Mouse (Mus musculus) myocyte (in vitro differentiated cells): ENCODE measurements at regions not wholly inside any gene's neighbourhood (a gene's known extent, or its start where the extent isn't known, plus 50 kb on each side); places are given as distances from the start of the nearest gene placed in this dataset.

Experiments
- H3K27me3 ChIP-seq: one replicate; pipeline ENCODE4 v1.6.1; 2011; ENCODE audit not compliant: control insufficient read depth, insufficient read depth, insufficient read length
- H3K36me3 ChIP-seq: one replicate; pipeline ENCODE4 v1.6.1; 2011; ENCODE audit not compliant: control insufficient read depth, insufficient read depth
- H3K4me2 ChIP-seq: one replicate; pipeline ENCODE4 v1.6.1; 2011; ENCODE audit warnings: low read depth, control low read depth
- H3K4me3 ChIP-seq: one replicate; pipeline ENCODE4 v1.5.1; 2011; ENCODE audit warnings: mild to moderate bottlenecking, control low read depth, moderate library complexity
- H3K79me2 ChIP-seq: one replicate; pipeline ENCODE4 v1.6.1; 2011; ENCODE audit not compliant: control insufficient read depth, insufficient read depth
- H3ac ChIP-seq: one replicate; pipeline ENCODE4 v1.6.1; 2011; ENCODE audit not compliant: control insufficient read depth, insufficient read length
- CEBPB ChIP-seq: IDR thresholded peaks from 2 replicates; pipeline ENCODE4 v1.6.1; 2011; ENCODE audit warnings: mild to moderate bottlenecking, moderate library complexity; ENCODE audit not compliant: poor library complexity, insufficient read depth, severe bottlenecking
- E2F4 ChIP-seq: IDR thresholded peaks from one replicate; pipeline ENCODE4 v1.6.1; 2011; ENCODE audit warnings: mild to moderate bottlenecking, control low read depth, moderate library complexity; ENCODE audit not compliant: insufficient read depth
- MAX ChIP-seq: IDR thresholded peaks from one replicate; pipeline ENCODE4 v1.6.1; 2011; ENCODE audit warnings: low read depth, mild to moderate bottlenecking, control low read depth
- MYOD1 ChIP-seq, 3 experiments: IDR thresholded peaks; one replicate each; pipeline ENCODE4 v1.6.1; 2011; ENCODE audit warnings: control low read depth in 2 of 3, low read depth in 2 of 3, mild to moderate bottlenecking in 2 of 3, moderate library complexity in 1 of 3; ENCODE audit not compliant: insufficient read length in 2 of 3, control insufficient read depth in 1 of 3
- MYOG ChIP-seq, 3 experiments: IDR thresholded peaks; one replicate each; pipeline ENCODE4 v1.6.1; 2011; ENCODE audit warnings: control low read depth in 2 of 3, low read depth in 2 of 3, mild to moderate bottlenecking in 2 of 3; ENCODE audit not compliant: insufficient read length in 2 of 3, control insufficient read depth in 1 of 3, insufficient read depth in 1 of 3
- POLR2A ChIP-seq: IDR thresholded peaks from one replicate; pipeline ENCODE4 v1.6.1; 2011; ENCODE audit warnings: low read depth, mild to moderate bottlenecking, control low read depth, moderate library complexity; ENCODE audit not compliant: insufficient read length
- POLR2AphosphoS2 ChIP-seq: IDR thresholded peaks from one replicate; pipeline ENCODE4 v1.6.1; 2011; ENCODE audit warnings: low read depth, control low read depth; ENCODE audit not compliant: insufficient read length
- REST ChIP-seq: IDR thresholded peaks from one replicate; pipeline ENCODE4 v1.6.1; 2011; ENCODE audit warnings: mild to moderate bottlenecking, control low read depth, moderate library complexity; ENCODE audit not compliant: insufficient read depth, insufficient read length
- SRF ChIP-seq: IDR thresholded peaks from one replicate; pipeline ENCODE4 v1.6.1; 2011; ENCODE audit warnings: low read depth; ENCODE audit not compliant: control insufficient read depth, insufficient read length
- TCF12 ChIP-seq: IDR thresholded peaks from one replicate; pipeline ENCODE4 v1.6.1; 2011; ENCODE audit warnings: mild to moderate bottlenecking, control low read depth; ENCODE audit not compliant: poor library complexity, insufficient read depth, severe bottlenecking
- TCF3 ChIP-seq: IDR thresholded peaks from one replicate; pipeline ENCODE4 v1.6.1; 2011; ENCODE audit warnings: low read depth, control low read depth; ENCODE audit not compliant: insufficient read length
- USF1 ChIP-seq: IDR thresholded peaks from one replicate; pipeline ENCODE4 v1.6.1; 2011; ENCODE audit warnings: low read depth, mild to moderate bottlenecking, control low read depth, moderate library complexity

GRCm38 (mm10) chr7:40801291-40801690, 96.8 kb upstream of the Vstm2b start:
- Histone ChIP-seq H3K79me2 (no peaks in the 10 kb centered on the region), H3K36me3 (no peaks in the 10 kb centered on the region), H3K4me2 (no peak overlapping the region), H3ac (no peak overlapping the region), H3K27me3 (no peaks in the 10 kb centered on the region), H3K4me3 (no peak overlapping the region)
- TF ChIP-seq MAX, result no peak
- TF ChIP-seq CEBPB, result no peak
- TF ChIP-seq TCF12, result no peak
- TF ChIP-seq REST, result no peak
- TF ChIP-seq MYOD1 (IDR thresholded peaks at IDR 0.05; ENCODE audit: control insufficient read depth in 1 of 3, insufficient read length in 2 of 3, low read depth in 2 of 3), result no peak
- no peak for TF ChIP-seq POLR2A
- TF ChIP-seq MYOG (IDR thresholded peaks at IDR 0.05; ENCODE audit: control insufficient read depth in 1 of 3, insufficient read depth in 1 of 3, insufficient read length in 2 of 3, low read depth in 2 of 3), result no peak

GRCm38 (mm10) chr7:40805211-40805610, 92.9 kb upstream of the Vstm2b start:
- Histone ChIP-seq H3K4me3 (no peak overlapping the region), H3K27me3 (no peaks in the 10 kb centered on the region), H3K79me2 (no peaks in the 10 kb centered on the region), H3K36me3 (no peaks in the 10 kb centered on the region), H3ac (no peak overlapping the region), H3K4me2 (no peak overlapping the region)
- TF ChIP-seq REST, result no peak
- no peak for TF ChIP-seq POLR2A
- no peak for TF ChIP-seq MYOG (IDR thresholded peaks at IDR 0.05; ENCODE audit: control insufficient read depth in 1 of 3, insufficient read depth in 1 of 3, insufficient read length in 2 of 3, low read depth in 2 of 3)
- no peak for TF ChIP-seq CEBPB
- no peak for TF ChIP-seq TCF3
- no peak for TF ChIP-seq MAX
- no peak for TF ChIP-seq E2F4
- no peak for TF ChIP-seq SRF
- TF ChIP-seq POLR2AphosphoS2, result no peak
- TF ChIP-seq USF1, result no peak
- no peak for TF ChIP-seq TCF12
- no peak for TF ChIP-seq MYOD1 (IDR thresholded peaks at IDR 0.05; ENCODE audit: control insufficient read depth in 1 of 3, insufficient read length in 2 of 3, low read depth in 2 of 3)

GRCm38 (mm10) chr7:40805866-40806265, 92.3 kb upstream of the Vstm2b start:
- Histone ChIP-seq H3K4me3 (no peak overlapping the region), H3K79me2 (no peaks in the 10 kb centered on the region), H3K4me2 (no peak overlapping the region), H3K36me3 (no peaks in the 10 kb centered on the region), H3K27me3 (no peaks in the 10 kb centered on the region), H3ac (no peak overlapping the region)
- TF ChIP-seq SRF, result no peak
- TF ChIP-seq E2F4, result no peak
- TF ChIP-seq MAX, result no peak
- TF ChIP-seq MYOG (IDR thresholded peaks at IDR 0.05; ENCODE audit: control insufficient read depth in 1 of 3, insufficient read depth in 1 of 3, insufficient read length in 2 of 3, low read depth in 2 of 3), result no peak
- TF ChIP-seq MYOD1 (IDR thresholded peaks at IDR 0.05; ENCODE audit: control insufficient read depth in 1 of 3, insufficient read length in 2 of 3, low read depth in 2 of 3), result no peak
- TF ChIP-seq POLR2AphosphoS2, result no peak
- TF ChIP-seq TCF3, result no peak

- no peak for TF ChIP-seq MYOD1 (IDR thresholded peaks at IDR 0.05; ENCODE audit: control insufficient read depth in 1 of 3, insufficient read length in 2 of 3, low read depth in 2 of 3)
- no peak for TF ChIP-seq POLR2A
- no peak for TF ChIP-seq SRF
- no peak for TF ChIP-seq TCF3
- TF ChIP-seq POLR2AphosphoS2, result no peak
- no peak for TF ChIP-seq REST
- H3K36me3 ChIP-seq, result no peaks in the 10 kb centered on the region
- H3K27me3 ChIP-seq, result no peaks in the 10 kb centered on the region
- no peaks in the 10 kb centered on the region for H3K79me2 ChIP-seq
- H3K4me2 ChIP-seq, result no peak overlapping the region
- H3ac ChIP-seq, result no peak overlapping the region
- H3K4me3 ChIP-seq, result no peak overlapping the region
These were observed 85.2 kb upstream of the Vstm2b start for GRCm38 (mm10) chr7:40812952-40813351.

- no peaks in the 10 kb centered on the region for H3K36me3 ChIP-seq
- no peak overlapping the region for H3K4me2 ChIP-seq
- H3K27me3 ChIP-seq, result no peaks in the 10 kb centered on the region
- H3K79me2 ChIP-seq, result no peaks in the 10 kb centered on the region
- no peak overlapping the region for H3K4me3 ChIP-seq
- TF ChIP-seq TCF12 (no peak), POLR2A (no peak), MAX (no peak)
- no peak overlapping the region for H3ac ChIP-seq
These were observed 72.9 kb upstream of the Vstm2b start for GRCm38 (mm10) chr7:40825141-40825742.
